Mouse (Mus musculus) left cerebral cortex, adult 2 months (tissue): ENCODE results near the gene Smap1. TPM values are rescaled to one million over a fixed set of nuclear protein-coding genes. Genes with fewer than 3 reads are reported as not detected.
A peak's percentile ranks its signal among the peaks of the same experiment; 100 is the strongest.

ENCODE experiments used
- DNase-seq, 2 experiments: peaks; one replicate each; pipeline ENCODE4 v3.0.0; 2021 to 2022; ENCODE audit warnings: low spot score in 2 of 2, mixed read lengths in 1 of 2; ENCODE audit errors: extremely low spot score in 1 of 2
- H3K27ac ChIP-seq: fragments of 200-600 bp; 2 replicates; pipeline ENCODE4 v1.8.1; 2022
- H3K4me3 ChIP-seq: fragments of 200-600 bp; 2 replicates; pipeline ENCODE4 v1.8.1; 2022
- CTCF ChIP-seq: fragments of 200-600 bp; IDR thresholded peaks from 2 replicates; pipeline ENCODE4 v1.8.1; 2022; ENCODE audit warnings: antibody characterized with exemption, mild to moderate bottlenecking, moderate library complexity
- intact Hi-C: fragments of 180-260 bp; cut with DNase I; formaldehyde crosslinking; loops from one replicate; pipeline ENCODE4 v1.15.1; 2025
- total RNA-seq, 2 experiments: library from RNA; stranded (reverse); gene quantifications; 2 replicates each; pipeline ENCODE4 v1.2.3; 2021

The Smap1 gene
- total RNA-seq, 2 experiments from 2014 or later, result 142 to 144 TPM

DNA sequence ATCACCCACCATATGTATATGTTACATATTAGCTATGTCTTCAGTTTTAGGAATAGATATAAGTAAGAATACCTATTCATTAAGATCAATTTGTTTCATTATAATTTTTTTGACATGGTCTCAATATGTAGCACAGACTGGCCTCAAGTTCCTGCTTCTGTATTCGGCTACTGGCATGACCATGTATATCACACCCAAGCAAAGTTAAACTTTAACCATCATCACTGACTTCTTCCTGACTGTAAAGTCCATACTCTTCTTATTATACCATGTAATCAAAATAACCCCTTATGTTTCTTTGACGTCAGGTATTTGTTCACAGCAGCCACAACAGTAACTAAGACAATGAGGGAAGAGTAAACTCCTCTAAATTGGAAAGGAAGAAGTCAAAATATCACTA, 61.2 kb downstream of the Smap1 start:
- no peak overlapping the region for H3K27ac ChIP-seq
- no peak for TF ChIP-seq CTCF
- intact Hi-C loops, result no loop called here
- DNase-seq, result no peak
- H3K4me3 ChIP-seq, result no peak overlapping the region

DNA sequence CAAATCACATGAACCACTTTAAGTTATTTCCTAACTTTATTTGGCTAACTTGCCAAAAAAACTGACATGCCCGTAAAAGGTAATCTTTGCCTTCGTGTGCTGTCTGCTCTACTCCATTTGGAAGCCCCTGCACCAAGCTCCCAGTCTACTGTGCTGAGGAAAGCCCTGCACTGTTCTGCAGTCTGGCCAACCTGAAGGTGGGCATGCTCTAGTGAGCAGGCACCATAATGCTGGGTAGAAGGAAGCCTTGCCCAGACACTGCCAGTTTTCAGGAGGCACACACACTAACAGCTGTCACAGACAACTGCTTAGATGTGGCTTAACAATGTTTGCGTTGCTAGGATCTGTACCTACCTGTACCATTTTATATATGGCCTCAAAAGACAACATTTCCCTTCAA, 66.5 kb downstream of the Smap1 start:
- Histone ChIP-seq H3K4me3 (no peak overlapping the region), H3K27ac (no peak overlapping the region)
- TF ChIP-seq CTCF, result no peak
- intact Hi-C loops, result no loop called here
- no peak for DNase-seq

- no peak overlapping the region for H3K4me3 ChIP-seq
- intact Hi-C loops, result no loop called here
- TF ChIP-seq CTCF, result no peak
- no peak overlapping the region for H3K27ac ChIP-seq
- no peak for DNase-seq
Observed at GRCm38 (mm10) chr1:23846044-23846680, 76.0 kb downstream of the Smap1 start.

- TF ChIP-seq CTCF, result no peak
- DNase-seq, result no peak
- Histone ChIP-seq H3K4me3 (no peak overlapping the region), H3K27ac (no peak overlapping the region)
- intact Hi-C loops, result no loop called here
Observed at GRCm38 (mm10) chr1:23845007-23845406, 77.1 kb downstream of the Smap1 start.

- H3K4me3 ChIP-seq, result no peak overlapping the region
- intact Hi-C loops, result no loop called here
- no peak for TF ChIP-seq CTCF
- no peak for DNase-seq
- H3K27ac ChIP-seq, result no peak overlapping the region
Observed at GRCm38 (mm10) chr1:23843790-23844189, 78.3 kb downstream of the Smap1 start.

GRCm38 (mm10) chr1:23842629-23843028, 79.5 kb downstream of the Smap1 start:
- no peak for DNase-seq
- intact Hi-C loops, result no loop called here
- Histone ChIP-seq H3K4me3 (no peak overlapping the region), H3K27ac (no peak overlapping the region)
- no peak for TF ChIP-seq CTCF

GRCm38 (mm10) chr1:23840924-23841323, 81.2 kb downstream of the Smap1 start:
- no peak for DNase-seq
- intact Hi-C loops, result no loop called here
- no peak overlapping the region for H3K4me3 ChIP-seq

DNA sequence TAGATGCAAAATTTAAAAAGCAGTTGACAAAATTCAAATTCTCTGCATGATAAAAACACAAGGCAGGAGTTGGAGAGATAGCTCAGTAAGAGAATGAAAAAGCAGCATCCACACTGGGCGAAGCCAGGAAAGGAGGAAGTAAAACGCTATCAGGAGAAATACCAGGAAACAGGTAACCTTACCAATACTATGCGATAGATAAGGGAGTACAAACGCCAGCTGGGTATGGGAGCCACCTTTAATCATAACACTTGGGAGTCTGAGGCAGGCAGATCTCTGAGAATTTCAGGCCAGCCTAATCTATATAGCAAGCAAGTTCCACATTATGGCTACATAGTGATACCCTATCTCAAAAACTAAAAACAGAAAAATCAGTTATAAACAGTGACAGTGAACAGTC, 85.5 kb downstream of the Smap1 start:
- Histone ChIP-seq H3K27ac (no peak overlapping the region), H3K4me3 (no peak overlapping the region)
- intact Hi-C loops, result no loop called here
- no peak for DNase-seq
- no peak for TF ChIP-seq CTCF

More at GRCm38 (mm10) chr1:23840924-23841323, 81.2 kb downstream of the Smap1 start:
- H3K27ac ChIP-seq, result no peak overlapping the region
- TF ChIP-seq CTCF, result no peak

DNA sequence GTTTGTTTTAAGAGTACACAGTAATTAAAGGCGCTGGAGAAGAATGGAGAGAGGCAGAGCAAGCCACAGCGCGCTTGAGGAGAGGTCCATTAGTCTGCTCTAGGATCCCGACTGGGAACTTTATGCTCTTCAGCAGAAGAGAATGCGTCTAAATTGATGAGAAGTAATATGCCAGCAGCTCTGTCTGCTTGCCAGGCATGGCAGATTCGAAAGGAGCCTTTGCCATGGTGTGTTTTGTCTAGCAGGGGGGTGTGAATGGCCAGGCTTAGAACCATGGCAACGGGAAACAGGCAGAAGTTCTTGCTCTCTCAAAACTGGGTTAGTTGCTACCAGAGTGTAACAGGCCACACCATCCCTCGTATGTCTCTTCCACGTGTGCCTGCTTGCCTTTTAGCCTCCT, 87.3 kb downstream of the Smap1 start:
- H3K27ac ChIP-seq, result no peak overlapping the region
- no peak for DNase-seq

DNA sequence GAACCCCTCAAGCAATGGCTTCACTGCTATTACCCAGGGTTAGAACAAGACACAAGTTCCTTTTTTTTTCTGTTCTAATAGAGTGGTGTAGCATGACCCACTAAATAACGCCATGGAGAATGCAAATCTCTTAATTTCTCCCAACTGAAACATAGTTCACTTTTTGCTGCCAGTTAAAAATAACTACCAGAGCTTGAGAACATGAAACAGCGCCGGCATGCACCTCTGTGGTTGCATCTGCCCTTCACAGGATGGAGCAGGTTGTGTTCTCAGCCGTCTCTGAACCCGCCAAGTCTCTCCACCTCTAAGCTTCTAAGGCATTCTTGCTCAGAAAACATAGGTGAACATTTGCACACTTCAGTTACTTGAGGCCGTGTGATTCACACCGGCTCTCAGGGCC, 87.9 kb downstream of the Smap1 start:
- Histone ChIP-seq H3K4me3 (no peak overlapping the region), H3K27ac (no peak overlapping the region)
- DNase-seq, result no peak
- no peak for TF ChIP-seq CTCF
- intact Hi-C loops, result no loop called here

More for the DNA sequence above, 87.3 kb downstream of the Smap1 start:
- H3K4me3 ChIP-seq, result no peak overlapping the region
- intact Hi-C loops, result no loop called here
- TF ChIP-seq CTCF, result no peak

- intact Hi-C loops, result loop anchor here (1.0 to 5.0 kb wide), 3 partner anchors 207 to 420 kb away; no protein-coding TSS in a partner anchor
- TF ChIP-seq CTCF, result peak; percentile 73
- DNase-seq, result peak; percentile 35 to 51
- no peak overlapping the region for H3K4me3 ChIP-seq
- no peak overlapping the region for H3K27ac ChIP-seq
Observed at GRCm38 (mm10) chr1:23826887-23827758, 95.0 kb downstream of the Smap1 start.

DNA sequence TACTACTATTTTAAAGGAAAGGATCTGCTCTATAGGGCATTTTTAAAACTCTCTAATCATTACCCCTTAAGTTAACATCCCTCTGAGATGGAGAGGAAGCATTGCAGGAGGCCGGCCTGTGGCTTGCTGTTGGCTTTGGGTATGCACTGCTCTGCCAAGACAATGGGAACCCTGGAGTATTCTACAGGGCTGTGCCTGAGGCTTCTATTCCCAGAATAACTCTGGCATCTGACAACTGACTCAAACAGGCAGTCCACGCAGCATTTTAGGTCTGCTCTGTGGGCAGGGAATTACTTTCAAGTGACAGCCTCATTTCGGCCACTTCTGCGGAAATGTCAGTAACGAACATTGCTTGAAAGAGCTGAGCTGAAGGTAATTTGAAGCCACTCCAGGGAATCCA, 100.5 kb downstream of the Smap1 start:
- H3K27ac ChIP-seq, result no peak overlapping the region
- H3K4me3 ChIP-seq, result no peak overlapping the region
- TF ChIP-seq CTCF, result no peak
- intact Hi-C loops, result no loop called here
- no peak for DNase-seq
